Mouse (Mus musculus) hindlimb bud, embryonic 11.5 days (tissue): ENCODE measurements at regions not wholly inside any gene's neighbourhood (a gene's known extent, or its start where the extent isn't known, plus 50 kb on each side); places are given as distances from the start of the nearest gene placed in this dataset.

Experiments
- DNase-seq: peaks from one replicate; pipeline ENCODE4 v3.0.0-alpha.2; 2012; ENCODE audit warnings: low read depth, low spot score; ENCODE audit errors: extremely low spot score

DNA sequence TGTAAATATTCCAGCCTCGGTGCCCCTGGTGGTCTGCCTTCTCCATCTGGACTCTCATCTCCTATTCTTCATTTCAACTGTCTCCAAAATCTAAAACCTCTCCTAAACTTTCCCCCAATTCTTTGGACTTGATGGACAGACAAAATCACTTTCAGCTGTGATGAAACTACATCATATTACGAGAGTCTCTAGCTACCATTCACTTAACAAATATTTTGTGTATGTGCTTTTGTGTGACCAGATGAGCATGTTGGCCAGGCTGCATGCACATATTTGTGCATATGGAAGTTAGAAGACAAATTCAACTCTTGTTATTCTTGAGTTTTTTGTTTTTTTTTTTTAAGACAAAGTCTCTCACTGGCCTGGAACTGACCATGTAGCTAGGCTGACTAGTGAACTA lies 559.4 kb upstream of the Cdh11 start:
- DNase-seq: no peak

DNA sequence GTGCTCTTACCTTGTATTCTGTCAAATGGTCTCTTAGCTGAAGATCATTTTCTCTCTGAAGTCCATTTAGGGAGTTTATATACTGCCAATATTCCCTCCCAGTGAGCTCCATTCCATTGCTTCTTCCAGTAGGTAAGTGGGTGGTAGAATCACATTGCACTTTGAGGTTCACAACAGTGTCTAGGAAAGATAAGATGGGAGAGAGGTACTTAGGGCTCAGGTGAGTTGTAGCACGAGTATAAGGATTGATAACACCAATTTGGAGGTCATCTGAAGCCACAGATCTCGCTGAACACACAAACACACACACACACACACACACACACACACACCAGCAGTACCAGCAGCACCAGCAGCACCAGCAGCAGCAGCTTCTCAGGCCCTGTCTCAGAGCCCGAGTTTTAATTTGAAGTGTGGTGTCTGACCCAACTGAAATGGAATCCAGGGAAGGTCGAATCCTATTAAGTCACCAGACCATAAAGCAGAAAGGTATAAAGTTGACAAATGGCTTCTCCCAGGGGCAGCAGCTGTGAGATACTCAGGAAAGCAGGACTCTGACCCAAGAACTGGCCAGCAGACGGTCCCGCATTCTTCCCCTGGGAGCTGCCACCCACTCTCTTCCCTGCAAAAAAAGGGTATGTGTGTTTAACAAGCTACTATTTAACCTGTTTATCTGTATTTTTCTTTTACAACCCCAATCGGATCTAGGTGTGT lies 561.9 kb upstream of the Cdh11 start:
- DNase-seq: no peak

DNA sequence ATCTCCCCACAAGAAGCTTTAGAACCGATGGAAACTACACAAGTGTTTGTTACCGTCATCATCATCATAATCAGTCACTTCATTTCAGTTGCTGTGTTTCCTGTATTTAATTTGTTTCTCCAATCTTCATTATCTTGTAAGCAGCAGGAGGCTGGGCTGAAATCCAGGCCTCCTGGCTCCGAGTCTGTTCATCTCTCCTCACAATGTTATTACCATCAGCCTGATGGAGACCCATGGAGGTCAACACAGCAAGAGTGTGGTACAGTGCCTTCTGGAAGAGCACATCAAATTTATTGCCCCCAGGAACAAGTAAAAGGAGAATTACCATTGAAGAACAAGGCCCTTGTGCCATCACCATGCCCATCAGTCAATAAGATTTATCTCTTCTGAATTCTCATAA lies 576.3 kb upstream of the Cdh11 start:
- no peak for DNase-seq

DNA sequence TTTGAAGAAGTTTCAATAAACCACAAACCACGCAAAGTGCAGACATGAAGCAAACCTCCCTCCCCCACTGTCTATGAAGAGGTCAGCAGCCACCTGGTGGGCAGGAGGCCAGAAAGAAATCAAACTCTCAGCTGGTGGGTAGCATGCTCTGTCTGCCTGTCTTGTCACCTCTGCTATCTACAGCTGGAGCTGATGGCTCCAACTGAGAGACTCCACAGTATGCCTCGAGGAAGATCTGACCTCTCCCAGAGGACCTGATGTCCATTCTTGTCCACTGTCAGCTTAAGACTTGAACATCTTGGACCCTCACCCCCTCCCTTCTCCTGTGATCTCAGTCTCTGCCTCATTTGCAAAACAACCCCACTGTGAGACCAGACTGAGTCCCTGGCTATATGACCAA lies 585.0 kb upstream of the Cdh11 start:
- no peak for DNase-seq

DNA sequence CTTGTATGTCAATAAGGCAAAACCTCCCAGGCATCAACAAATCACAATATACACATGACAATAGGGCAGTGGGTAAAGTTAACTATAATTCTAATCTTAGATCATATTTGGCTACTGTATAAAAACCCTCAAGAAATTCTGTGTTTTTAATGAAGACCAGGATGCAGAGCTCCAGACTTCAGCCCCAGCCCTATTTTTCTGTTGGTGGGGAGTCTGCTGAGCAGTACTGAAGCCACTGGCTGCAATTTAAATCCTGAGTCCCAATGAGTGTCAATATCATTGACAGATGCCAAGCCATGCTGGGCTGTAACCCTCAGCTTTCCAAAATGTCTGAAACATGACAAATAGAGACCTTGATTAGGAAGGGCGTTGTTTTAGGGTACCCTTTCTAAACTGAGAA lies 587.6 kb upstream of the Cdh11 start:
- DNase-seq: no peak

DNA sequence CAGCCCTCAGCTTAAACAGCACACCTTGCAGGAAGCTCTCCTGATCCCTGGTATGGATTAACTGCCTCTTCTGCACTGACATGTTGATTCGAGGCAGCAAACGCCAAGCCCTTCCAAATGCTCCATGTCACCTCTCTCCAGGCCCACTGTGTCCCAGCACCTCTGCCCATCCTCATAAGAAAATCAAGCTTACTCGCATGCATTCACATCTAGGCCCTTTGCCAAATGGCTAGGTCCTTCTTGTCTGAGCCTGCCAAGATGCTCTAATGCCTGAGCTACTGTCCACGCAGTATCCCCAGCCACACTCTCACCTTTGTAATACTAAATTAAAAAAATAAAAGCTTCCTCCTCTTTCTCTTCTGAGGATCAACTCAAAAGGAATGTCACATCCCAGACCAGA lies 588.7 kb upstream of the Cdh11 start:
- DNase-seq: no peak

DNA sequence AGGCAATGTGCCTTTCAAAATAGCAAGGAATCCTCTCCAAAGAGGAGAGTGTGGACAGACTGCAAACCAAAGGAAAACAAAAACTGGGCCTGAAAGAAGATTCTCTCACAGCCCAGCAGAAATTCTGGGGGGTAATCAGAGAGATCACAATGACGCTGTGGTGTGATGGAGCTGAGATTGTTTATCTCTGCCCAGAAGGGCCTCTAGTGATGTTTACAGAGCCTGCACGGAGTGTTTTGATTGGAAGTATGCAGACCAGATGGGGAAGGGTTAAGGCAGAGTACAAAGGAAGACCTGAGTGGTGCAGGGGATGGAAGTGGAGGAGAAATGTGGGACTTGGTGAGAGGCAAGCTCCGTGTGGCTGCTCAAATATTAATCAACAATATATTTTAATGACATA lies 593.1 kb upstream of the Cdh11 start:
- DNase-seq: no peak

DNA sequence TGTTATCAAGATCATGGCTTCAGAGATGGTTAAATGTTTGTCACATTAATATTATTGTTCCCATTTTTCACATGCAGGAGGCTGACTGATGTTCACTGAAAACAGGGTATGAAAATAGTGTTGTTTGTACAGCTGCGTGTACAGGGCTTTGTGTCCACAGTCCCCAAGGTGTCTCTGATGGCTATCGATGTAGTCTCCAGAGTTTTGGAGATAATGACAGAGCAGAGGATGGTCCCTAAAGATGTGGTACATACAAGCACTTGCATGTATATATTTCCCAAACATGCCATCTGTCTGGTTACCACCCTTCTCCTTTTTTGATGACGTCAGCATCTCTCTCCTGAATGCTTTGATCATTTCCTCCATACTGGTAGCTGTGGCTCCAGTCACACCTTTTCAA lies 596.1 kb upstream of the Cdh11 start:
- no peak for DNase-seq

DNA sequence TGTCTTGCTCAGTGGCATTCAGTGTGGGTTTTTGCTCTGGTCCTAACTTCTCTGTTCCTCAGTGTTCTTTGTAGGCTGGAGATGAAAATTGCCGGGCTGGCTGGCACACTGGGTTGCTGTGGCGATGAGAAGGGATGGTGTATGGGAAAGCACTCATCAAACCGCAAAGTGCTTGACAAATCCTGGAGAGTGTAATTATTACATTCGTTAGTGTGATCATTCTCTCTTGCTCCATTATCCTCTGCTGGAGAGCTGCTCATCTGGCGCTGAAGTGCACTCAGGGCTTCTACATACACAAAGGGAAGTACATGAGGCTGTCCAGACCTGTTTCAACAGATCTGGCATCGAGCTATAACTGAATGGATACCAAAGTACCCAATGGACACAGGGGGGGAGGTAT lies 605.9 kb upstream of the Cdh11 start:
- no peak for DNase-seq

DNA sequence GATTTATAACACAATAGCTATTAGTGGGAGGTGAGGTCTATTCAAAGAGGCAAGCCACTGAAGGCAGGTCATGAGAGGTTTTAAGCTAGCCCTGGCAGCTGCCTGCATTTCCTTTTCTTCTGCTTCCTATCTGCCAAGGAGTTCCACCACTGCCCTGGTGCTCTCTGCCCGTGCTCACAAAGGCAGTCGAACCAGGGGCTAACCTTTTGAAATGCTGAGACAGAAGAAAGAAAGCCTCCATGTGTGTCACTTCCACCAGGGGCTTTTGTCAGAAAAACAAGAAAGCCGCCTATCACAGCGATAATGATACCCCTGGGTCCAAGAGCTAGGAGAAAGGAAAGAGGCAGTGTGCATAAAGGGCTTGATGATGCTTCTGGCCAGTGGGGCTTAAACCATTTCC lies 609.9 kb upstream of the Cdh11 start:
- DNase-seq: no peak

DNA sequence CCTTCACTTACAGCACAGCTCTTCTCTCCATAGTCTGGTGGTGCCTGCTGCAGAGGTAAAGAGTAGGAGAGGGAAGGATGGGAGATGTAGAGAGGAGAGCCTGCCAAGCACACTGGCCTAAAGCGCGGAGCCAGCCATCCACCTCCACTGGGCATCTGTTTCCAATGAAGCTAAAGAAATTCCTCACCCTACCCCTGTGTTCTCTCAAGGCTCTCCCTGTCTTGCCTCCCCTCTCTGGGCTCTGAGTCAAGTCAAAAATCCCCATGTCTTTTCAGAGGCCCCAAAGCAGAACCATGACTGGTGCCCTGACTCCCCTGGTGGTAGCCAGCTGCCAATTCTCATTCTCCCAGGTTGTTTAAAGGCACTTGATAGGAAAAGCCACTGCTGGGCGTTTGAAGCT lies 612.7 kb upstream of the Cdh11 start:
- no peak for DNase-seq

DNA sequence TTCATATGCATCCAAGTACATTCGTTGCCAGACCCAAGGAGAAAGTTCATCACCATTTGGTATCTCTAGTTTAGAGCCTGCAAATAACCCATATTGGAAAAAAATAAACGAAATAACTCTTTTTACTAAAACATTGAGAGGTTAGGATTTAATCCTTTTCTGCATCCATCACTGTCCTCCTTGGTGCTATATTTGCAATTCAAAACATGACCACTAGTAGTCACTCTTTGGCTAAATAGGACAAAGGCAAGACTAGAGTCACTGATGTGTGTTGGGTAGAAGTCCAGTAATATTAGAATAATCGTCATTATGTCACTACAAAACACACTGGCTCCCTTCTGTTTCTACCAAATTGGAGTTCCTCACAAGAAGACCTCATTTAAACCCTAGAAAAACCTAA lies 614.0 kb upstream of the Cdh11 start:
- DNase-seq: no peak

DNA sequence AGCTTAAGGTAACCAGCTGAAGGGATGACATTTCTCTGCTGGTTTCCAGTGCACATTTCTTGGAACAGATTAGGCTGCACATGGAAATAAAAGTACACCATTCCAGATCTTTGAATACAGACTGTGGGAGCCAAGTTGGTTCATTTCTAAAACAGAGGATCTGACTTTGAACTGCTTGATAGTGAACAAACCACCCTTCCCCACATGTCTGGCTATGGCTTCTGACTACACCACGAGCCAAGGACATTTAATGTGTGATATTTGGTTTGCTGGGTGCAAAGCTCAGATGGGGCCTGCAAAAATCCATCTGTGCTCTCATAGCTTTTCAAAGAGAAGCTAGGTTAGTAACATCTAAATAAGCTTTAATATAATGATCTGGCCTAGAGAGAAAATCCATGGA lies 614.7 kb upstream of the Cdh11 start:
- DNase-seq: no peak

DNA sequence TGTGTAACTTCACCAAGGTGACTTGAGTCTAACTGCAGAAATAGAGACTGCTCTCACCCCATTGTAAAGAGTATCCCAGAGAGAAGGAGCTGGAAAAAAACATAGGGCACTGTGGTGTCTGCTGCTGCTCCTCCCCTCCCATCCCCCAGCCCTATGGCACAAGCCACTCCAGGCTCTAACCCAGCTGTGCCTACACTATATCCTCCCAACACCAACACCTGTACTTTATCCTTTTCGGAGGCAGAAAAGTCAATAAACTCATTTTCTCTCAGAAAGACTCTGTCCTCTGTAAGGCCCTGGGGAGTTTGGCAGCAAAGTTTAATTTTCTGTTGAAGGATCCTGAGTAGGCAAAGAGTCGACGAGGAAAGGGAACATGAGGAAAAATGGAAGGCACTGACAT lies 617.3 kb upstream of the Cdh11 start:
- no peak for DNase-seq

DNA sequence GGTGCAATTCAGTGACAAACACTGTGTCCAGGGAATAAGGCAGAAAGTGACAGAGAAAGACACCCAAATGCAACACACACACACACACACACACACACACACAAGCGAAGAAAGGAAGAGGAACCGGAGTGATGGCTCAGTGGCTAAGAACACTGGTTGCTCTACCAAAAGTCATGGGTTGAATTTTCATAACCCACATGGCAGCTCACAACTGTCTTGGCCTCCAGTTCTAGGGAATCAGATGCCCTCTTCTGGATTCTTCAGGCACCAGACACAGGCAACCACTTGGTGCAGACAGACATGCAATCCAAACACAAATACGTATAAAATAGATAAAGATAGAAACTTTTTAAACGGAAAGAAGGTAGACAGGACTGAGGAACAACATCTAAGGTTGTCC lies 618.4 kb upstream of the Cdh11 start:
- DNase-seq: no peak

DNA sequence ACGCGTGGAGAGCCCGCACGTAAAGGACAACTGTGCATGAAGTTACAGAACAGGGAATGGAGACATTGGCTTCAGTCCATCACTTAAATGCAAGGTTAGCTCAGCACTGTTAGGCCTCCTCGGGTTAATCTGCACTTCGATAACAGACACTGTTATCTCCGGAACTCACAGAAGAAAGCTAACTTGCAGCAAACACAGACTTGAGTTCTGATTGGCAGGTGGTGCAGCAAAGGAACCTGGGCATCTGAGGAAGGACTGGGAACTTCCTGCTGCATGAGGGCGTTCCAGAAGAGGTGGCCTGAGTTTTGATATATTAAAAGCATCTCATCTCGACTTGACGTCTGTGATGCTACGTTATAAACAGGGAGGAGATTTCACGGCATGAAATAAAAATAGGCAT lies 620.3 kb upstream of the Cdh11 start:
- no peak for DNase-seq

DNA sequence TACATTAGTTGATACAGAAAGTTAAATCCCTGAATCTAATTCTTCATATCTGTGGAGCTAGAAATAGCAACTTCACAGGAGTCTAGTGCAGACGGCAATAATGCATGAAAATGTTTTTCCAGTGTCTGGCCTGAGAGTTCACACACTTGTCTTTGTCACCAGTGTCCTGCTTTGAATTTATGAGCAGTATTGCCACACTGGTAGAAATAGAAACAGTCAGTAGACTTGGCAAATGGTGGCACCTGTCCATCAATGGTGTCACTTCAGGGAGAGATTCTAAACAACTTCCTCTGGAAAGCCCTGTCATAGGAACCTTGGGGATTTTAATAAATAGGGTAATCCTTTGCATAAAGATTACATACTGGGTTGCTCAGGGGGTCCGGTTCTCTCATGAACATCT lies 621.5 kb upstream of the Cdh11 start:
- no peak for DNase-seq

DNA sequence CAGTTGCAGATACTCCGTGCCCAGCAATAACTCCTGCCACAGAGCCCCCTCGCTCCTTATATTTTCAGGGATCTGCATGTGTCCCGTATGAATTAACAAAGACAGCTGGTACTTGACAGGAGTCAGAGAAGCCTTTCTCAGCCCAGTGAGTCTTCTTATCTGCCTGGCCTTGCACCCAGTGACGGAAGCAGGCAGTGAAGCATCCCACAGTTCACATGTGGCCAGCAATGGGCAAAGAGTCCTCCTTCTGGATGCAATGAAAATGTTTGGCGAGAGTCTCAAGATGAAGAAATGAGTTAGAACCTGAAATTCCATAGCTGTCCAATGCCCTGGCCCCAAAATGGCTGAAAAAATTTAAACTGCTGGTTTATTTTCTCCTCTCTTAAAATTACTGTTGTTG lies 622.2 kb upstream of the Cdh11 start:
- no peak for DNase-seq

DNA sequence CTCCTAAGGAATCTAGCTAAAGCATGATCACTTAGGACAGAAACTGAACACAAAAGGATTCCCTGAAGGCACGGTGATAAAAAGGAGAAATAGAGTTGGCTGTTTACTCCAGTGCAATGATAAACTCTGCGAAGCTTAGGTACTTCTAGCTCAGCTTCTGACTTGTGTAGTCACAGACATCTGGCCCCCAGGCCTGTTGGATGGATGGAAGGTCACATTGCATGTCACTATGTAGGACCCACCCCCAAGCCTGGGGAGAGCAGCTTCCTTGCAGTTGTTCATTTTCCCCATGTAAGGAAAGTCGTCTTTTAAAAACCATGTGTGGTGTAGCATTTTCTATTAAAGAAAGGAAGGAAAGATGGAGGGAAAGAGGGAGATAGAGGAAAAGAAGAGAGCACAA lies 623.0 kb upstream of the Cdh11 start:
- DNase-seq: no peak

DNA sequence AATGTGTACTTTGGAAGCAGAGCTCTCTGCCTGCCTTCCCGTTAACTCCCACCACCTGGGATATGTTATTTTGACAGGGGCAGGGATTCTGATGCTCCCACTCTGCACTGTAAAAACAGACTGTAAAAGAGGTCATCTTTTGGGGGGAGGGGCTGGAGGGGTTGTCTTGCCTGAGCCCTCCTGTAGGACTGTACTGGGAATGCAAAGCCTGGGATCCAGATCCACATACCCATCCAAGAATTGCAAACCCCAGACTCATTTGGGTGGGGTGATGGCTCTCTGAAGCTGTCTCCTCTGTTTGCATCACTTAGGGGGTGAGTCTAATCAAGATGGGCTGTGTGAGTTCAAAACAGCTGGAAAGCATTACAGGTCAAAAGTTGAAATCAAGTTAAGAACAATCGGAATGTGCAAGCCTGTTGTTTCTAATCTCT lies 623.7 kb upstream of the Cdh11 start:
- DNase-seq: peak; percentile 33

DNA sequence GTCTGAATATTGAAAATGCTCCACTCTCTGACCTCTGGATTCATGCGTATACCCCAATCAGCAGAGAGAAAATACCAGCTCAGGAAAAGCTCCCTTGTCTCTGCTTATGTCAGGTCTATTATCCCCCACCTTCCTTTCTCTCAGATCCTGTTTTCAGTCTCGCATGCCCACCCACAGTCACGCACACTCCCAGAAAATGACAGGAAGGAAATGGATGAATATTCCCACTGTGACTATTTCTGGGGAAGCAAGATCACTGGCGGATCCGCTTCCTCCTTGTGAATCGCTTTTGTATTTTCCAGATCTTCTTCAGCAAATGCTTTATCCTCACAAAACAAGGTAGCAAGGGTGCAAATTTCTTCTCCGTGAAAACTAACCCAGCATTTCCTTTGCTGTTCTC lies 627.3 kb upstream of the Cdh11 start:
- no peak for DNase-seq

DNA sequence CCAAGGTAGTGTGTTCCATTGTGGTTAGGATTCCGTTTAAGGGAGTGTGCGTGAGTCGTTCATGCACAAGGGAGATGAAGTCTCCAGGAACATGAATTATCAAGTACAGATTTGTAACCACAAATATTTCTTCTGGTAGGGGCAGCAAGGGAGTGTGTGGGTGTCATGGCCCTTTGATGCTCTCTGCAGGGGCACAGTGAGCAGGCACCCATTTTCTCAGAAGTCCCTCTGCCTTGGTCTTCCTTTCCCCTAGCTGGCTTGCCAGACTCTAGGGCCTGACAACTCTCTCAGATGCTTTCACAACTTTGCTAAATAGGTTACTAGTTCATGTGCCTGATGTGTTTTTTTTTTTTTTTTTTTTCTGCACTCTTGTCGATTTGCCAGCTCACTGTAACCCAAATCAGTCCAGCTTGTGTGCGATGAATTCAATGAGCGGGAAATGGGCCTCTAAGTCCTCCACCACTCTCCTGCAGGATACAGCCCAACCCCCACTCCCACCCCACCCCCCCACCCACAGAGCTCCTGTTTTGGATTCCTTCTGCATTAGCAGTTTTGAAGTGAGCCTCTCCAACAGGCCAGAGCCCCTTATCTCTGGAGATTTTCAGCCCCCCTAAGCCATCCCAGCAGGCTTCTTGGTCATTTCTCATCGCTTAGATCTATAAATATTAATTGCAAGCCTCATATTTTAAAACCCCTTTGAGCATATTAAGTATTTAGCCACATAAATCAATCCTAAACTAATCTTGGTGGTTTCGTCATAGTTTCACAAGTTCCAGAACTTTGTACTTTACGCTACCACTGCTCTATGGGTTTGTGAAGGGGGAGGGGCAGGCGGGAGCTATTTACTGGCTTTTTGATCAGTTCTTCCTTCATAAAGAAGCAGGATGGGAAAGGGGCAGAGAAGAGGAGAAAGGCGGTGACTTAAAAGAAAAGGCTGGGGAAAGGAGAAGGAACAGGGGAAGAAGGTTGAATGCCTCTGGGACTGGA lies 628.4 kb upstream of the Cdh11 start:
- no peak for DNase-seq
